Mouse (Mus musculus) gonadal fat pad, adult 2 months (tissue): ENCODE results near the gene Prkn. TPM values are rescaled to one million over a fixed set of nuclear protein-coding genes. Genes with fewer than 3 reads are reported as not detected.

Source experiments
- DNase-seq: peaks from one replicate; pipeline ENCODE4 v3.0.0-alpha.2; 2012; ENCODE audit warnings: low read depth
- polyA plus RNA-seq: library from polyadenylated mRNA; depleted of rRNA; stranded (reverse); fragments of >200 nt; gene quantifications from 2 replicates; pipeline ENCODE4 v1.2.3, GENCODE M21; 2012

Gene Prkn
- polyA plus RNA-seq, 1 experiment, result 9.2 TPM

DNA sequence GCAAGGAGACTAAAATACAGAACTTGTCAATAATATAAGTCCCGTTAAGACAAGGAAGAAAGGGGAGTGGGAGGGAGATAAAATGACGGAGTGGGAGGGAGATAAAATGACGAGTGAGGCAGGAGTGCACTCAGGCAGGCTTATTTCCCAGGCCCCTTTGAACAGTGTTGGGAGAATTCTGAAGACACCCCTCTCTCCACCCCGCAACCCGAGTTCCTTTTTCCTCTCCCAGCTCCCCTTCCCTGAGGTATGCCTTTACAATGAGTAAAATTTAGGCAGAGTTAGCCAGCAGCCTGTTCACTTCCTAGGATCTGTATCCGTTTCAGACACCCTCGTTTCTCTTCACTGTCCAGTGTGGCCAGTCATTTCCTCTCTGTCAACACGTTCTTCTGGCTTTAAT is 1073.4 kb downstream of the Prkn start:
- DNase-seq, result no peak

DNA sequence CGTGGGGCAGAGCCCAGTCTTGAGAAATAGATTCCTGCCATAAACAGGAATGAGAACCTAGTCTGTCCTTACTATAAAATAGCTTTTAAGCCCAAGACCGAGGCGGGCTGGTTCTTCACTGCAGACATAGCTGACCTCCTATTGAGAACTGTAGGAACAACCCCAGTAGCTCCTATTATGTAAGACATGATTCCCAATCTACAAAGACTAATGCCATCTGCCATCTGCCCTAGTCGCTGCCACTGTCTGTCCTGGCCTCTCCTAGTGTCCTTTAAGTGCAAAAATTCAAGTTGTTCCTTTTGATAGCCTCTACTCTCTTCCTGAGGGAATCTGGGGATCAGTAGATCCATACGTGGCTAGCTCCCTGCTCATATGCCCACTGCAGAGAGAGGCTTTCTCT is 1074.3 kb downstream of the Prkn start:
- DNase-seq, result no peak

DNA sequence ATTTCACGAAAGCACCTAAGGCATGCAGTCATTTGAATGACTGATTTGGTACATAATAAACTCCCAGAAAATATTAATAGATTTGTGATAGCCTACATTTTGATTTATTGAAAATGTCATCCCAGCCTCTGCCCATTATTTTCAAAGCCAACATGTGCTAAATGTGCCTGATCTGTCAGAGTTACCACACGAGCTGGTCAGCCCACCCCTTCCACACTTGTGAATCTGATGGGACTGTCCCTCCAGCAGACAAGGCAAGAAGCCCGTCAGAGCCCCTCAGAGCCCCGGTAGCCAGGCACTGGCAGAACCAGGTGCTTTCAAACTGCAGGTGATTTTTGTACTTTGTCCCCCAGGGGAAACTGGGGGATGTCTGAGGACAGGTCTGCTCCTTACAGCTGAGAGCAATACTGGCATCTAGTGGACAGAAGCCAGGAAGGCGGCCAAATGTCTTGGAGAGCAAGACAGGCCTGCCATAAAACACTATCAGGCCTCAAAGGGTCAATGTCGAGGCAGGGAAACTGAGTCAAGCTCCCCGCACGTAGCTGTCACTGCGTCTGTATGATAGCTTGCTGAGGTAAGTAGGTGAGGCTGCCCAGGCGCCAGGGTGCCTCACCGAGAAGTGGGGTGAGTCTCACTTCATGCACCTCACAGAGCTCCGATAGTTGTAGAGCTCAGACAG is 1078.1 kb downstream of the Prkn start:
- no peak for DNase-seq

DNA sequence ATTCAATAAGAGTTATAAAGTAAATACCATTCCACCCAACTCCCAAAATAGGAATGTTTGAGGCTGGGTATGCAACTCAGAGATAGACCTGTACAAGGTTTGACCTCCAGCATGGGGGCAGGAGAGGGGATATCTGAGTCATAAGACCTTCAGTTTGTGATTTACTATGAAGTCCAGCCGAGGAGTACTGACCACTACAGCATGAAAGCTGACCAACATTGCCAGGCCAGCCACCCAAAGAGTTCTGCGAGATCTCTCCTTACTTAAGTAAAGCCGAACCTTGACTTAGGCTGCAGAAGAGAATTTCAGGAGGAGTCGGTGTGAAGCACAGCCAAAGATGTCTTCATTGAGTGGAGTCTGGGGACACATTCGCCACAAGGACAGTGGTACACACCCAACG is 1079.4 kb downstream of the Prkn start:
- DNase-seq, result no peak

DNA sequence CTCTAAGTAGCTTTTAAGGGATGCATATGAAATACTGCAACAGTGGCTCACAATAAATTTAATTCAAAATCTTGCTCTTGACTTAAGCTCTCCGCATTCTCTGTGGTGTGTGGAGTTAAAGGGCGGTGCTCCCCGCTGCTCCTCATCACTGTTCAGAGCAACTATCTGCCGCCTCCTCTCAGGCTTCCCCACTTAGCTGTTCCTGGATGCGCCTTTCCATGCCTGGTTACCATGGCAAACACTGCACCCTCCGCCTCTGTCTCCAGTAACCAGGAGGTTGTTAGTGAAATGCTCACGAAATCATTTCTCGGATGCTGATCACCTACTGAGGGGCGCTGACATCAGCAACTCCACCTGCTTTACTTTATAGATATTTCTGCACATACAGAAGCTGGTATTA is 1080.8 kb downstream of the Prkn start:
- no peak for DNase-seq

DNA sequence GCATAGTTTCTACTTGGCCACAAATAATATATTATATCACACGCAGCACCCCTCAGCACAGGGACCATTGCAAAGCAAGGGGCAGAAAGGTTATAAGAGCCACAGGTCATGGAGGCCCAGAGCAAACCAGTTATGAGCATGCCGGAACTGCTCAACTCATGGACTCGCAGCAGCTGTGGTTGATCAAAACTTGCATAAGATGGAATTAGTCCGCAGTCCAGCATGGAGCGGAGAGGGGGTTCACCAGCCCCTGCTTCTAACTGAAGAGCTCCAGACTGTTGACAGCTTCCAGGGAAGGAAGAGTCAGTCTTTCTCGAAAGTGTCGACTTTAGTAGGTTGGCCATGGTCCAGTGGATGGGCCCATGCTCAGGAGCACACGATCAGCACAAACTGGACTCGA is 1083.8 kb downstream of the Prkn start:
- no peak for DNase-seq

DNA sequence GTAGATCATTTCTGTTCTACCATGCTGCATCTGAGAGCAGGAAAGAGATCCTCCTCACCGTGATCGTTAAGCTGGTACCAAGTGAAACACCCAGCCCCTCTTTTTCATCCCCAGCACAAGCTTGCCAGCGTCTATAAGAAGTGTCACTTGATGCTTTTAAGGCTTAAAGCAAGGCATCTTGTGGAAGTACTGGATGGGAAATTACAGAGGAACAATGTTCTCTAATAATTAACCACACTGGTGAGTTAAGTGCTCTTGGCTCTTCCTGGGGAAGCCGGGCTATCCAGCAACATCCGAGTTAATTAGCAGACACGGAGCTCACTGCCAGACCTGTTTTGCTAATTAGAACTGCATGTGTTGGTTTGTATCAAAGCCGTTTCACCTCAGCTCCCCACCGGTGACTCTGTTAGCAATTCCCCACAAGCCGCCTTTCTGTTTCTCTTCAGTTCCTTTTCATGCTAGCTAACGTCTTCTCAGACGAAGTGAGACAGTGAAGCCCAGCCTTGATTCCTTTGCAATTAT is 1086.7 kb downstream of the Prkn start:
- DNase-seq, result no peak

DNA sequence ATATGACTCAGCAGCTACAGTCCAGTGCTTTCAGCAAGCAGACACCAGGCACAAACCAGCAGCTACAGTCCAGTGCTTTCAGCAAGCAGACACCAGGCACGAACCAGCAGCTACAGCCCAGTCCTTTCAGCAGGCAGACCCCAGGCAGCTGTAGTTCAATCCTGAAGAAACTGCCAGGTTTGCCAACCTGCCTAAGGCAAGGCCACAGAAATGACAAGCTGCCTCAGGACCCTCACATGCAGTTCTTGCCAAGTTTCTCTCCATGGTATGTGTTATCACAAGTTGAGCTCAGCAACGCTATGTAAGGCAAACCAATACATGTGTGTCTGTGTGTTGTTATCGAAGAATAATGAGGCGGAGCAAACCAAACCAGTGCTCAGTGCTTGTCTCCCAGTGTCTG is 1091.5 kb downstream of the Prkn start:
- no peak for DNase-seq

DNA sequence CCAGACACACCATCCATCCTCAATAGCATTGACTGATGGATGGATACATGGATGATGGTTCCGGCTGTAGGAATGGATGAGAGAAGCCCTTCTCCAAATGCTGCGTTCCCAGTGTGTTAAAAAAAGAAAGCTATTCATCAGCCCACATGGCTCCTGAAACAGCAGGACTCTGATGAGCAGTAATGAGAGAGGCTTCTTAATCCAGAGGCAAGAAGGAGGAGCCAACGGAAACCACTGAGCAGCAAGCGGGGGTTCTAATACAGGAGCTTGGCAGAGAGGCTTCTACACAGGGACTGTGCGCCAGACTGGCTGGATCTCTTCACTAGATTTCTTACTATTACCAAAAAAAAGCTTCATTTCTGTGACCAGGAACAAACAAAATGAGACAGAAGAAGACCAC is 1093.6 kb downstream of the Prkn start:
- DNase-seq, result no peak

DNA sequence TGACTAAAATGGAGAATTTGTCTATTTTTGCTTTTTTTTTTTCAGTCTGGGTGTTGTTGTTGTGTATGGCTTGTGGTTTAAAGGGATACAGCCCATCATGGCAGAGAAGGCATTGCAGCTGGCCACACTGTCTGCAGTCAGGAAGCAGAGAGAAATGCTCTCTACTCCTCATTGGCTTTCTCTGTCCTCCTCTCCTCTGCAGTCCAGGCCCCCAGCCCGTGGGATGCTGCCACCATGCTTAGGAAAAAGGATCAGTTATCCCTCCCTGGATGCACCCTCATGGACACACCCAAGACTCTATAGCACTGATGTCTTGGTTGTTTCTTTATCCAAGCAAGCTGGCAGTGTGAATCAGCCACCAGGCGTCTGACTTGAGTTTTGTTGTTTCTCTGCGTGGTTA is 1107.3 kb downstream of the Prkn start:
- DNase-seq, result no peak

DNA sequence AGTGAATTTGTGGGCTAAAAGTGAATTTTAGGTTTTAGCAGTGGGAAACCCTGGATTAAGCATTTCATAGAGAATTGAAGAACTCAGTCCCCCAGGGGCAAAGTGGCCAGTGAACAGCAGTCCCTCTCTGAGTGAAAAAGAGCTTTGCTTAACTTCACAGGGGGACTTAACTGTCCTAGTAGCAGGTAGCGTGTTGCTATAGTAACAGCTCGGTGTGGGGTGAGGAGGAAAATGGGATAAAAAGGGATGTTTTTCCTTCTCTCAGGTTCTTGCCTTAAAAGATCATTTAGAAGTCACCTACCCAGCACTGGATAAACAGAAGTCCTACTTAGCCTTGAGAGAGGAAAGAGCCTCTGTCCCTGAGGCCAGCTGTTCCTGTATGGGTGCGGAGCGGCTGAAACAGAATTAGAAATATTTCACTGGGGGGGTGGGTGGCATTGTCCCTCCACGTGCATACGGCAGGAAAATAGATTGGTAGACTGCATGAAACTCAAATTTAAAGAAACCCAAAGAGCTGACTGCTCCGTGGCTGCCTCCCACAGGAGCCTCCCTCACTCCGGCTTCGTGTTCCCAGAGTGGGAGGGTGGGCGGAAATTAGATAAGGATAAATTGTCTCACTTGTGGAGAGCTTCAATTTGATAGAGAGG is 1109.5 kb downstream of the Prkn start:
- DNase-seq, result no peak

DNA sequence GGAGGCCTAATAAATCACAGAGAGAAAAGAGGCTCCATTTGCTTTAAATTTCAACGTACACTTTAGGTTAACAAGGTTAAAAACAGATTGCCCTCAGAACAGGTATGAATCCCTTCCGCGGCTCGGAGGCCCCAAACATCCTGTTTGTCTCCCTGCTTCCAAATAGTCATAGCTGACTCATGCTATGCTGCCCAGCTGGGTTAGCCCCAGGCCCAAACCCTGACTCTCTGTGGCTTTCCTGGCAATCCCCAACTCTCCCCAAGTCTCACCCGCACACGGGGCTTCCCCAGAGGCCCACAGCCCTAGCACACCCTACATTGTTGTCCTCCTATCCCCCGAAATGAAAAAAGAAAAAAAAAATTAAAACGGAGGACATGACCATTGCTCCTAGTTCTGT is 1110.0 kb downstream of the Prkn start:
- DNase-seq, result no peak

DNA sequence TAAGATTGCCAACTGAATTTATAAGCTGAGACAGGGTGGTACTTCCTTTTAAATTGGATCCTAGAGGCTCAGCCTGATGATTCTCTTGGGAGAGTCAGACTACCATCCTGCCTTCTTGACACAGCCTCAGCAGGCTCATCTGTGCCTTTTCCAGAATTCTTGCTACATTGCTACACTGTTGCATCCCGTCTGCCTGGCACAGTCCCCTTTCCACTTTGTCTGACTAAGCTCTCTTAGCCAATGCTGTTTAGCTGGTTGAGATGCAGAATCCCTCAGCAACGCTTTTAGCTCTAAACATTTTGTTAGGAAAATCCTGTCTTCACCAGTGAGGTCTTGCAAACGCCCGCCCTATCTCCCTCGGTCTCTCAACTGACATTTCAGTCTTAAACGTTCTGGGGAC is 1115.1 kb downstream of the Prkn start:
- no peak for DNase-seq

DNA sequence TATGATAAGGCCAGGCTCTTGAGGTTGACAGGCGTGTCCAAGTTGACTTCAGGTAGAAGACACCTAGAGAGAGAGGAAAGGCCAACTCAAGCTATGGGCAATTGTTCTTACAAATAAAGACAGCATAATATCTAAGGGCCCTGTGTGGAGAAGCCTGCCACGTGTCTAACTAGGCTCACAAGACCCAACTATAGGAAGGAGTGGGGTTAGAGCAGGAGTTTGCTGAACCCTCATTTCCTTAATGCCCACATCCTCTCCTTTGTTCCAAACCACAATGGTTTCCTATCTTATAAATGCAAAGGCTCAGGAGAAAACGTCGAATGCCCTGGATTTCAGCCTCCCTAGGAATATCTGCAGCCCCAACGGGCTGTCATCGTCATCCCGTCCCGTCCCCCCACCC is 1120.3 kb downstream of the Prkn start:
- DNase-seq, result no peak

DNA sequence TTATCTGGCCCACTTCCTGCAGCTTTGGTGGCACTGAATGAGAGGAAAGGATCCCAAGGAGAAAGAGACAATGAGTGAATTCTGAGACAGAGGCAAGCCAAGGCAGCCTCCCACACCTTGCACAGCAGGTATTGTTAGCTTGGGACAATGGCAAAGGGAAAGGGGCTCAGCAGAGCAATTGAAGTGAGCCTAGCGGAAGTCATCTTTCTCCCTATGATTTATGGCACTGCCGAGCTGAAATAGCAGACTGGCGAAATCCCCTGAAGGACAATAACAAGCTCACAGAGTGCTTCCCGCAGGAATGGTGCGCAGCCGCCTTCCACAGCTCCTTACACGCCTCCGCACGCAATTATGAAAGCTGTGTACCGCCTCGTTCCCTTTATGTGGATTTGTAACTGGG is 1122.6 kb downstream of the Prkn start:
- DNase-seq, result peak; percentile 89

DNA sequence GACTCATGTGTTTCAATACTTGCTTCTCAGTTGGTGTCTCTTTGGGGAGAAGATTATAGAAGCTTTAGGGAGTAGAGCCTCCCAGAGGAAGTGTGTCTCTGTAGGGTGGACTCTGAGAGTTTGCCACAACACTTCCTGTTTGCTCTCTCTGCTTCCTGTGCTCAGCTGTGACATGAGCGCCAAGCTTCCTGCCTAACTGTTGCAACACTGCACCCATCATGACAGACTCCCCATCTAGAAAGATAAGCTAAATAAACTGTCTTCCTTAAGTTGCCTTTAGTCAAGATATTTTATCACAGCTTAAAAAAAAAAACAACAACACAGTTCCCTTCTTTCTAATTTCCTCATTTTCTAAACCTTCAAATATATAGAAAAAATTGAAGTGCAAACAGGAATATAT is 1130.0 kb downstream of the Prkn start:
- no peak for DNase-seq

DNA sequence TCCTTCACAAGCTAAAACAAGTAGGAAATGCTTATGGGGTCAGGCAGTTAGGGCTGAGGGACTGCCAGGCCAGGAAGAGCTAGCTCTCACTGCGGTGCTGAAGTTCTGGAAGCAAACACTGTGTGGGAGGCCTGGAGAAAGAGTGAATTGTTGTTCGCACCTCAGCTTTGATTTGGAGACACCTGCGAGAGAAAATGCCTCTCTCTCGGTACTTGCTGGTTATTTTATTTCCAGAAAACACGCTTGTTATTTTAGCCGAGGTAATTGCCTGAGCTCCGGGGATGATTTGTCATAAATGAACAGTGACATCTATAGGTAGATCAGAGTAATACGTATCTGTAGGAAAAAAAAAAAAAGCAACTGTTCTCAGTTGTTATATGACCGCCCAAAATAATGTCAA is 1132.4 kb downstream of the Prkn start:
- no peak for DNase-seq

DNA sequence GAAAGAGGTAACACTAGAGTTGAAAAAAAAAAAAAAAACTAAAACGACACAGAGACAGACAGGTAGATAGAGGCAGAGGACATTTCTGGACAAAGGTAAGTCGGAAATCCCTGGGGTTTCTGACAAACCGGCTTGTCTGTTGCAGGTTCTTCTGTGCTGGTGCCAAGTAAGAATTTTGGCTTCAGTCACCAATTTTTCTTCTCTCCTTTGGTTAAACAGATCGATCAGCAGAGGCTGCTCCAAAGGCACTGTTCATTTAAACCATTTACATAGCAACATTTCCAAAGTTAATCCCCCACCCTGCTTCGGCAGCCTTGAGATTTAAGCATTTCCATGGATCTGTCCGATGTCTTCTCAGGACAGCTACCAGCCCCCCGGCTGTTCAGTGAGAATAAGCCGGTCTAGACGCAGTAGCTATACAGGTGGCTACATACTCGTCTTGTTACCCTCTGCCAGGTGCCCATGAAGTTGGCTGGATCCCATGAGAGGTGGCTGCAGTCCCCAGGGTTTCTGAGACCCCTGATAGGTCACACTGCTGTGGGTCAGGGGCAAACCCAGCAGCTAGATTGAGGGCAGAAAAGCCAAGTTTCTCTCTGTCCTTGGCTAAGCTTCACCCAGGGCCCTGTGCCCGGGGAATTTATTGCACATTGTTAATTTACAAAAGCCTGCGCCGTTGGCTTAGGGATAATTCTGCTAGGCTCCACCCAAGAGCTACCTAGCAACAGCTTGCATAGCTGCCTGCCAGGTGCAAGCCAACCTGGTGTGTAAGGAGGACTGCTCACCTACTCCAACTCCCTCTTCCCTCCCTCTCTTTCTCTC is 1133.0 kb downstream of the Prkn start:
- DNase-seq, result no peak

DNA sequence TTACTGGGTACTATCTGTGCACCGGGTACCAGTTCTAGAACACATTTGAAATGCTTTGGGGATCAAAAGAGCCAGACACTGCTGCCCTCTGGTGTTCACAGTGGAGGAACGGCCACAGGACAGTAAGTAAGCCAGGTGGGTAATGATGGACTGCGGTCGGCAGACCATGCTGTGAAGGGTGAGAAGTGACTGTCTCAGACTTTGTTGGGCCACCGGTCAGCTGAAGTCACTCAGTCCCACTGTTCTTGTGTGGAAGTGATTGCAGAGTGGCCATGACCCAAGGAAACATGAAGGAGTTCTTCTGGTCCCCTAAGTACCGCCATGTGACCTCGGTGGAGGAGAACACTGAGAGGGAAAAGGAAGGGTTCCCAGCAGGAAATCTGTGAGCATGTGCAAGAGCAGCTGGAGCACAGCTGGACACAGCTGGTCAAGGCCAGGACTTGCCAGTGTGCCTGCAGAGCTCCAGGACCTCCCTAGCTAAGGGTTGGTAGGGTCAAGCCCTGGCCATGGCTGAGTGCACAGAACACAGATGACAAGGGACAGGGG is 1135.0 kb downstream of the Prkn start:
- DNase-seq, result no peak

DNA sequence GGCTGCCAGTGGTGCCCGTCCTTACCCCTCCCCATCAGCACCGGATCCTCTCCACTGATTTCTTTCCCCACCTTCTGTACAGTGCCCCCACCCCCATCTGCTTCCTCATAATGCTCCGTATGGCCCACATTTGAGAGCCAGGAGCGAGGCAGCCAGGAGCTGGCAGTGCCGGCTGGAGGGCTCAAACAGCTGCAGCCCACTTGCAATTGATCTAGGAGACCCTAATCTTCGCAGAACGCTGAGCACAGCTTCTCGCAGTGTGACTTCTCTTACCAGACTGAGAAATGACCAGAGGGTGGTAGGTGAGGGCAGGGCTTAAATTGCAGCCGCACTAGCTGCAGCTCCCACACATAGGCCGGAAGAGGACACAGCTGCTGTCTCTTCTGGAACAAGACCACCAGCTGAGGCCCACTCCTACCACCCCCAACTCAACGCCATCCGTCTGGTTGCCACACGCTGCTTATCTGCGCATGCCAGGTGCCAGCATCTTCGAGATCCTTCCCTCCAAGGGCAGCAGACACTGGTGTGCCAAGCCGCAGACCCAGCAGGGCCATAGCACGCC is 1138.2 kb downstream of the Prkn start:
- no peak for DNase-seq

DNA sequence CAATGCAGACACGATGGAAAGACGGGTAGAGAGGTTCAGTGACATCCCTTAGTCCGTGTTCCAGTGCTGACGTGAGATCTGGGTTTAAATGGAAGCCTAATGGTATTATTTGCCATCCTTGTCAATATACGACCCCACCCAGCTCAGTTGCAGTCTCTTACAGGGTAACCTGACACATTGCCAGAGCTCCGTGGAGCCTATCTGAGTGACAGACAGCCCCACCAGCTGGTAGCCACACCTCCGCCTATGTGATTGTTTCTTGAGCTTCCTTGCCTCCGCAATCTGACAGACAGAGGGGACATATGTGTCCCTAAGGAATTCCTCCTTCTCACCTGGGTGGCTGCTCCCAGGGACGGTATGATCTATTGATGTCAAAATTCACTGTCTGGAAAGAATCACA is 1141.5 kb downstream of the Prkn start:
- no peak for DNase-seq

DNA sequence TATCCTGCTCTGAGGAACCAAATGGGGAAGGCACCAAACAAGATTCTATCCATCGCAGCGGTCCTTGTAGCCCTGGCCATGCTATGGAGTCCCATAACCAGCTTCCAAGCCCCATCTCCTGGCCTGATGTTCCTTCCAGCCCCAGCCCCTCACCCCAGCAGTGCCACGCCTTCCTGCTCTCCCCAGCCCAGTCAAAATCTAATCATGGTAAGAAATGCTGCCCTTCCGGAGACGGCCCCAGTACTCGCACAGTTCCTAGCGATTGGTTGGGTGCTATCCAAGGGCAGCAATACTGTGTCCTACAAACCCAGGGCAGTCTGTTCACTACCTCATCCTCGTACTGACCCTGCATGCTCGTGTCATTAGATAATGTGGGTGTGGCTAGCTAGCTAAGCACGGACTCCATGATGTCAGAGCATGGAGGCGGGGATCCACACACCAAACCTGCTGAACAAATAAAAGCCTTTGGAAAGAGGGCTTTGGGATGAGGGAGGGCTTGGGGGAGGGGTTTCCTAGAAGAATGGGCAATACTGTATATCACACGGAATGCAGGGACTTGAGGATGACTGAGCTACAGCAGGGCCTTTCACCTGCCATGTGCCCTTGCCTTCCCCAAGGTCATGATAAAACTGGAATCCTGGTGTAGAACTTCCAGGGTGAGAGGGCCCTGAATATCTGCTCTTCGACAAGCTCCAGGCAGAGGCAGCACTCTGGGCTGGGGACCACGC is 1148.1 kb downstream of the Prkn start:
- DNase-seq, result no peak
